Mouse (Mus musculus) left cerebral cortex, adult 2 months (tissue): ENCODE results near the gene Hsdl1. TPM values are rescaled to one million over a fixed set of nuclear protein-coding genes. Genes with fewer than 3 reads are reported as not detected.

Source experiments
- DNase-seq, 2 experiments: peaks; one replicate each; pipeline ENCODE4 v3.0.0; 2021 to 2022; ENCODE audit warnings: low spot score in 2 of 2, mixed read lengths in 1 of 2; ENCODE audit errors: extremely low spot score in 1 of 2
- H3K27ac ChIP-seq: fragments of 200-600 bp; 2 replicates; pipeline ENCODE4 v1.8.1; 2022
- H3K4me3 ChIP-seq: fragments of 200-600 bp; 2 replicates; pipeline ENCODE4 v1.8.1; 2022
- CTCF ChIP-seq: fragments of 200-600 bp; IDR thresholded peaks from 2 replicates; pipeline ENCODE4 v1.8.1; 2022; ENCODE audit warnings: antibody characterized with exemption, mild to moderate bottlenecking, moderate library complexity
- intact Hi-C: fragments of 180-260 bp; cut with DNase I; formaldehyde crosslinking; loops from one replicate; pipeline ENCODE4 v1.15.1; 2025
- total RNA-seq, 2 experiments: library from RNA; stranded (reverse); gene quantifications; 2 replicates each; pipeline ENCODE4 v1.2.3; 2021

Gene Hsdl1
- total RNA-seq, 2 experiments from 2014 or later = 42.3 to 43.1 TPM

- no peak for TF ChIP-seq CTCF
Measured at GRCm38 (mm10) chr8:119548560-119549113, 26.3 kb downstream of the Hsdl1 start.

GRCm38 (mm10) chr8:119547019-119547691 is 27.8 kb downstream of the Hsdl1 start:
- no peak for TF ChIP-seq CTCF
- no peak overlapping the region for H3K27ac ChIP-seq
- DNase-seq = no peak
- intact Hi-C loops = no loop called here
- H3K4me3 ChIP-seq = no peak overlapping the region

More at GRCm38 (mm10) chr8:119548560-119549113, 26.3 kb downstream of the Hsdl1 start:
- DNase-seq = no peak
- Histone ChIP-seq H3K4me3 (no peak overlapping the region), H3K27ac (no peak overlapping the region)
- intact Hi-C loops = no loop called here

GRCm38 (mm10) chr8:119545791-119546190 is 29.2 kb downstream of the Hsdl1 start:
- H3K4me3 ChIP-seq = no peak overlapping the region
- TF ChIP-seq CTCF = no peak
- intact Hi-C loops = no loop called here
- H3K27ac ChIP-seq = no peak overlapping the region
- no peak for DNase-seq

GRCm38 (mm10) chr8:119545180-119545579 is 29.8 kb downstream of the Hsdl1 start:
- no peak for DNase-seq
- Histone ChIP-seq H3K4me3 (no peak overlapping the region), H3K27ac (no peak overlapping the region)
- no peak for TF ChIP-seq CTCF
- intact Hi-C loops = no loop called here

GRCm38 (mm10) chr8:119544606-119545005 is 30.4 kb downstream of the Hsdl1 start:
- TF ChIP-seq CTCF = no peak
- Histone ChIP-seq H3K4me3 (no peak overlapping the region), H3K27ac (no peak overlapping the region)
- DNase-seq = no peak
- intact Hi-C loops = no loop called here

GRCm38 (mm10) chr8:119531973-119532372 is 43.0 kb downstream of the Hsdl1 start:
- DNase-seq = peak; percentile 62 to 68
- TF ChIP-seq CTCF = no peak
- Histone ChIP-seq H3K4me3 (no peak overlapping the region), H3K27ac (no peak overlapping the region)
- intact Hi-C loops = no loop called here

GRCm38 (mm10) chr8:119531397-119531796 is 43.6 kb downstream of the Hsdl1 start:
- no peak for DNase-seq
- no peak for TF ChIP-seq CTCF
- intact Hi-C loops = no loop called here
- H3K4me3 ChIP-seq = no peak overlapping the region
- no peak overlapping the region for H3K27ac ChIP-seq

- TF ChIP-seq CTCF = no peak
- no peak for DNase-seq
- intact Hi-C loops = no loop called here
- Histone ChIP-seq H3K4me3 (no peak overlapping the region), H3K27ac (no peak overlapping the region)
Measured at GRCm38 (mm10) chr8:119530937-119531336, 44.0 kb downstream of the Hsdl1 start.

- intact Hi-C loops = no loop called here
- no peak for TF ChIP-seq CTCF
- Histone ChIP-seq H3K27ac (no peak overlapping the region), H3K4me3 (no peak overlapping the region)
- no peak for DNase-seq
Measured at GRCm38 (mm10) chr8:119528762-119529161, 46.2 kb downstream of the Hsdl1 start.

GRCm38 (mm10) chr8:119520102-119520501 is 54.9 kb downstream of the Hsdl1 start:
- Histone ChIP-seq H3K4me3 (no peak overlapping the region), H3K27ac (no peak overlapping the region)
- DNase-seq = no peak
- intact Hi-C loops = no loop called here
- TF ChIP-seq CTCF = peak; percentile 24

- no peak overlapping the region for H3K27ac ChIP-seq
- no peak for DNase-seq
- no peak for TF ChIP-seq CTCF
- H3K4me3 ChIP-seq = no peak overlapping the region
- intact Hi-C loops = no loop called here
Measured at GRCm38 (mm10) chr8:119516674-119517073, 58.3 kb downstream of the Hsdl1 start.

- intact Hi-C loops = no loop called here
- Histone ChIP-seq H3K27ac (no peak overlapping the region), H3K4me3 (no peak overlapping the region)
- no peak for TF ChIP-seq CTCF
- DNase-seq = no peak
Measured at GRCm38 (mm10) chr8:119515767-119516166, 59.2 kb downstream of the Hsdl1 start.

- DNase-seq = no peak
- intact Hi-C loops = no loop called here
- Histone ChIP-seq H3K27ac (no peak overlapping the region), H3K4me3 (no peak overlapping the region)
- TF ChIP-seq CTCF = no peak
Measured at GRCm38 (mm10) chr8:119514940-119515339, 60.0 kb downstream of the Hsdl1 start.
